Mouse (Mus musculus): ENCODE data around the gene Nhs.

- no peak for TF ChIP-seq ETS1 (IDR thresholded peaks at IDR 0.05; ENCODE audit: low read depth, low read length)
- TF ChIP-seq HCFC1 (IDR thresholded peaks at IDR 0.05; ENCODE audit: low read depth, low read length), result no peak
- no peak for TF ChIP-seq POLR2A (IDR thresholded peaks at IDR 0.05; ENCODE audit: control insufficient read depth in 1 of 2, insufficient read depth in 1 of 2, low read depth in 1 of 2, low read length in 2 of 2, poor library complexity in 1 of 2)
- TF ChIP-seq E2F4 (IDR thresholded peaks at IDR 0.05; ENCODE audit: borderline replicate concordance, low read depth, low read length), result no peak
- no peak for TF ChIP-seq MYB (IDR thresholded peaks at IDR 0.05; ENCODE audit: low read depth, low read length)
- no peak for TF ChIP-seq TBP (IDR thresholded peaks at IDR 0.05; ENCODE audit: low read depth, low read length)
- TF ChIP-seq CTCF (IDR thresholded peaks at IDR 0.05 in 2 of 3, conservative IDR thresholded peaks at IDR 0.05 in 1 of 3; ENCODE audit: control insufficient read depth in 1 of 3, insufficient read depth in 1 of 3, low read depth in 2 of 3, low read length in 3 of 3, poor library complexity in 1 of 3, severe bottlenecking in 1 of 3), result no peak
These were observed 115.4 kb downstream of the Nhs start for GRCm38 (mm10) chrX:162044109-162044508.

Data from MEL (cell line).